Mouse (Mus musculus) neural tube, embryonic 11.5 days (tissue): ENCODE measurements around the gene Tet3. TPM values are rescaled to one million over a fixed set of nuclear protein-coding genes. Genes with fewer than 3 reads are reported as not detected.

Experiments
- ATAC-seq: fragments of 200-750 bp; cut with Nextera tagmentation; 2 replicates; pipeline ENCODE4 v1.8.0; 2017; ENCODE audit warnings: moderate number of reproducible peaks, mild to moderate bottlenecking, moderate TSS enrichment, moderate library complexity; ENCODE audit not compliant: insufficient read depth, low FRiP score, low TSS enrichment
- DNase-seq: peaks from one replicate; pipeline ENCODE4 v3.0.0-alpha.2; 2015; ENCODE audit warnings: low spot score
- H3K27ac ChIP-seq: fragments of 300-500 bp; sonication (generic); 2 replicates; pipeline ENCODE4 v1.5.1; 2014; ENCODE audit warnings: low read depth, mild to moderate bottlenecking, low read length
- H3K27me3 ChIP-seq: fragments of 300-500 bp; sonication (generic); 2 replicates; pipeline ENCODE4 v1.6.1; 2014; ENCODE audit warnings: mild to moderate bottlenecking, low read length, mixed read lengths; ENCODE audit not compliant: control insufficient read depth, insufficient read depth
- H3K36me3 ChIP-seq: fragments of 300-500 bp; sonication (generic); 2 replicates; pipeline ENCODE4 v1.6.1; 2014; ENCODE audit warnings: mild to moderate bottlenecking, low read length, moderate library complexity, mixed read lengths; ENCODE audit not compliant: control insufficient read depth, insufficient read depth
- H3K4me1 ChIP-seq: fragments of 300-500 bp; sonication (generic); 2 replicates; pipeline ENCODE4 v1.6.1; 2014; ENCODE audit warnings: low read length, mixed read lengths; ENCODE audit not compliant: control insufficient read depth, insufficient read depth
- H3K4me2 ChIP-seq: fragments of 300-500 bp; sonication (generic); 2 replicates; pipeline ENCODE4 v1.6.1; 2014; ENCODE audit warnings: low read depth, mild to moderate bottlenecking, moderate library complexity
- H3K4me3 ChIP-seq: fragments of 300-500 bp; sonication (generic); 2 replicates; pipeline ENCODE4 v1.5.1; 2014; ENCODE audit warnings: low read depth, low read length
- H3K9ac ChIP-seq: fragments of 300-500 bp; sonication (generic); 2 replicates; pipeline ENCODE4 v1.6.1; 2014; ENCODE audit warnings: mild to moderate bottlenecking, low read length
- H3K9me3 ChIP-seq: fragments of 300-500 bp; sonication (generic); 2 replicates; pipeline ENCODE4 v1.6.1; 2016; ENCODE audit warnings: low read length; ENCODE audit not compliant: control insufficient read depth
- WGBS: fragments of 180-500 bp; shearing (Covaris S2); extraction: QIAGEN DNeasy Blood & Tissue Kit; methylation state at CpG from one replicate; pipeline ENCODE4 v1.1.7; 2014; 5-methylcytosine and 5-hydroxymethylcytosine counted together
- polyA plus RNA-seq: library from polyadenylated mRNA; unstranded; fragments of >200 nt; fragmentation: Nextera tagmentation; extraction: Ambion mirVana; gene quantifications from 2 replicates; pipeline ENCODE4 v1.2.1, GENCODE M21; 2014

The Tet3 gene
- polyA plus RNA-seq, 1 experiment from 2014 or later: 47.3 TPM

DNA sequence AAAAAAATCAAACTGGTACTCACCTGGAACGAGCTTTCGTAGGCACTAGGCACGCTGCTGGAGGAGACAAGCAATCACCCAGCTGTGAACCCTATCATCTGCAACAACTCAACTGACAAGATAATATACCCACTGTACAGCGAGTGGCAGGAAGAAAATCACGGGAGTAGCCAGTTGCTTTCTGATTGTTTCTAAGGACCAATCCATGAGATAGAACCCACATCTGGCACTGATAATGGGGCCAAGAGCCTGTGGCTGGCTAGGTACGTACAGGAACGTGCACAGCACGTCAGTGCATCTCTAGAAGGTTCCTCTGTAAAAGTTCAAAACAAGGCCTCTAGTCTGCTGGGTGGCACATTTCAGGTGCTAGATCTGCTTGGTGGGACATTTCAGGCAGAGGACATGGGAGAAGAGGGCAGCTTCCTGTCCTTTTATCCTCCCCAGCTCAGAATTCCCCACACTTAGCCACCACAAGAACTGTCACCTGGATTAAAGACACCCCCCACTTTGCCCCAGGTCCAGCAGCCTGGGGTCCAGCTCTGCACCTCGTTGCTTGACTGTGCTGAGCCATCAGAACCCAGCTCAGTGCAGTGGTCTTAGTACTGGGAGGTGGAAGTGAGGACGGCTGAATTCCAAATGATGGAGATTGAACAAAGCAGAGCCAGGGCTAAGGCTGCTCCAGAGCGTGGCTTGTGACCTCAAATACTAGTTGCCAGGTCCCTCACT is 97.2 kb downstream of the Tet3 start:
- no peaks in the 10 kb centered on the region for H3K27me3 ChIP-seq
- no peak for ATAC-seq
- H3K36me3 ChIP-seq: peaks cover 8% of the 10 kb centered on the region
- H3K4me2 ChIP-seq: no peak overlapping the region
- H3K9me3 ChIP-seq: no peaks in the 10 kb centered on the region
- DNase-seq: no peak
- 91% methylated on average over 11 of the region's 11 CpGs for WGBS
- H3K4me1 ChIP-seq: no peaks in the 10 kb centered on the region
- no peak overlapping the region for H3K4me3 ChIP-seq
- no peak overlapping the region for H3K9ac ChIP-seq
- no peak overlapping the region for H3K27ac ChIP-seq

- DNase-seq (no peak), ATAC-seq (no peak)
- peaks cover 5% of the 10 kb centered on the region for H3K36me3 ChIP-seq
- no peak overlapping the region for H3K4me3 ChIP-seq
- H3K27me3 ChIP-seq: no peaks in the 10 kb centered on the region
- H3K9me3 ChIP-seq: no peaks in the 10 kb centered on the region
- H3K27ac ChIP-seq: no peak overlapping the region
- no peak overlapping the region for H3K9ac ChIP-seq
- H3K4me2 ChIP-seq: no peak overlapping the region
- WGBS: 93% methylated on average over 10 of the region's 10 CpGs
- H3K4me1 ChIP-seq: no peaks in the 10 kb centered on the region
These were observed 101.4 kb downstream of the Tet3 start for GRCm38 (mm10) chr6:83357436-83357835.

DNA sequence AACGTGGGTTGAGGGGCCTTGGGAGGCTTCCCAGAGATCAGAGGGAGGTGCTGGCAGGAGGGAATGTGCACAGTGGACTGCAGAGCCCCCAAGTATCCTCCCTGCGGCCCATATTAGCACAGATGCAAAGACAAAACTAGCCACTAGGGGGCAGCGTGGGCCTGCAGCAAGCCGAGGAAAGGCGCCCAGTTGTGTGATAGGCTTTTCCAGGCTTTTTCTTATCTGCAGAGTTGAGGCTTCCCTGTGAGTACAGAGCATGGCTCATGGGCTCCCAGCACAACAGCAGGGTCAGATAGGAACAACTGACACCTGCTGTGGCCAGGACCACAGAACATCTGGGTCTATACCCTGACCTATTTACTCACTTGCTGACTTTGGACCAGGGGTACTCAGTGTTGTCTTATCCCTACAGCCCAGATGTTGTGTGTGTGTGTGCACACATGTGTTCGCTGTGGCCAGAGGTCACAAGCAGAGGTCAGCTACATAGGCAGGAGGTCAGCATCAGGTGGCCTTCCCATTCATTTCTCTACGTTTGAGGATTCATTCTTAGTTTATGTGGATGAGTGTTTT is 102.2 kb downstream of the Tet3 start:
- Histone ChIP-seq H3K9me3 (no peaks in the 10 kb centered on the region), H3K4me3 (no peak overlapping the region), H3K36me3 (peaks cover 4% of the 10 kb centered on the region), H3K9ac (no peak overlapping the region), H3K27ac (no peak overlapping the region), H3K4me1 (no peaks in the 10 kb centered on the region), H3K27me3 (no peaks in the 10 kb centered on the region), H3K4me2 (no peak overlapping the region)
- DNase-seq: peak; percentile 85
- WGBS: 22% methylated on average over 7 of the region's 7 CpGs
- ATAC-seq: peak; percentile 32; the same call in 1 of the 2 replicates

GRCm38 (mm10) chr6:83354856-83355781 is 103.8 kb downstream of the Tet3 start:
- no peak overlapping the region for H3K9ac ChIP-seq
- H3K36me3 ChIP-seq: peaks cover 3% of the 10 kb centered on the region
- H3K4me1 ChIP-seq: no peaks in the 10 kb centered on the region; the same call in 1 of the 2 replicates
- H3K9me3 ChIP-seq: no peaks in the 10 kb centered on the region
- no peak overlapping the region for H3K27ac ChIP-seq
- H3K4me2 ChIP-seq: no peak overlapping the region
- no peaks in the 10 kb centered on the region for H3K27me3 ChIP-seq
- DNase-seq (no peak), ATAC-seq (no peak)
- no peak overlapping the region for H3K4me3 ChIP-seq
- WGBS: 86% methylated on average over 9 of the region's 9 CpGs

- H3K27me3 ChIP-seq: no peaks in the 10 kb centered on the region
- H3K4me1 ChIP-seq: peaks cover 6% of the 10 kb centered on the region
- H3K27ac ChIP-seq: no peak overlapping the region
- H3K4me3 ChIP-seq: no peak overlapping the region
- ATAC-seq (no peak), DNase-seq (no peak)
- WGBS: 95% methylated on average over 24 of the region's 24 CpGs
- no peak overlapping the region for H3K4me2 ChIP-seq
- no peaks in the 10 kb centered on the region; the same call in none of the 2 replicates for H3K36me3 ChIP-seq
- H3K9me3 ChIP-seq: no peaks in the 10 kb centered on the region
- H3K9ac ChIP-seq: no peak overlapping the region; the same call in 1 of the 2 replicates
These were observed 106.0 kb downstream of the Tet3 start for GRCm38 (mm10) chr6:83352666-83353410.

DNA sequence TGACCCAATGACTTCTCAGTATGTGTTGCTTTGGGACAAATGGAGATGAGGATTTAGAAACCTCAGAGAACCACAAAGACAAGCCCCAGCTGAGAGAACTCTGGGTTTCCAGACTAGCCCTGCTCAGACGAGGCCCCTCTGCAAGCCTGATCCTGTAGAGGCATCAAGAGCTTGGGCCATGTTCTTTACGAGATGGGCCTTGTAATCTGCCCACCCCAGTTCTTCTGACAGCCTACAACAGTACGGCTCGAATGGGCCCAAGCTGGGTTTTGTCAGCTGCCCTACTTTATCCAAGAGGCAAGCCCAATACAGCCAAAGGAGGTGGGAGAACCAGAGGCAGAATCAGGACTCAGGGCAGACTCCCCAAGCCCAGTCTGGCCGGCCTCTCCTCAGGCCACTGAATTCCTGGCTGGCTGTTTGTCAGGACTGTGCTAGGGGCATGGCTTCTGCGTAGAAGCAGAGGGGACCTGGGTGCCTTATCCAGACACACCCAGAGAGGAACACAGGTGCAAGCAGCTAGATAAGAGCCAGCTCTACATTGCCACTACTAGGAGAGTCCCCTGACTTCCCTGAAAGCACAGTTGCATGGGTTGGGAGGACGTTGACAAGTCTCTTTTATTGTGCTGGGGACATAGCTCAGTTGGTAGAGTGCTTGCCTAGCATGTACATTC is 107.3 kb downstream of the Tet3 start:
- Histone ChIP-seq H3K27me3 (no peaks in the 10 kb centered on the region), H3K4me1 (peaks cover 6% of the 10 kb centered on the region), H3K27ac (peak overlapping the region; percentile 23; the same call in 1 of the 2 replicates), H3K9ac (no peak overlapping the region), H3K9me3 (no peaks in the 10 kb centered on the region), H3K36me3 (no peaks in the 10 kb centered on the region; the same call in 1 of the 2 replicates), H3K4me2 (no peak overlapping the region), H3K4me3 (no peak overlapping the region)
- ATAC-seq (no peak), DNase-seq (no peak)
- 82% methylated on average over 7 of the region's 7 CpGs for WGBS

DNA sequence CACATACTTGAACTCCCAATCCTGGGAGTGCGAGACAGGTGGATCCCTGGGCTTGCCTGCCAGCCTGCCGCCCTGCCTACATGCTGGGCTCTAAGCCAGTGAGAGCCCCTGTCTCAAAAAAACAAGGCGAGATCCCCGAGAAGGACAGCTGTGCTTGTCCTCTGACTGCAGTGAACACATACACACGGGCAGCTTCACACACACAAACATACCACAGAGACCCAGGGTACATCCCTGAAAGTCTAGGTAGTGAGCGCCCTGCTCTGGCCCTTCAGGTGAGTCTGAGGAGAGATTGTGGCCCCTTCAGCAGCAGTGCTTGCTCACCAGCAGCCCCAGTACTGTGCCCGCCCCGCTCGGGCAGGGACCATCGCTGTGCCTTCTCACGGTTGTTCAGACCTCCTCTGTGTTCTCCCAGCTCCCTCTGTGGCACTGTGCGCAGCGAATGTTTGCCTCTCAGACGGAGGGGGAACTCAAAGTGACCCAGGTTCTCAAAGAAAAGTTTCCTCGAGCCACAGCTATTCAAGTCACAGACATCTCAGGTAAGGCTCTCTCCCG is 108.0 kb downstream of the Tet3 start:
- no peak for ATAC-seq
- DNase-seq: no peak
- Histone ChIP-seq H3K27me3 (no peaks in the 10 kb centered on the region), H3K27ac (no peak overlapping the region), H3K4me1 (peaks cover 6% of the 10 kb centered on the region), H3K36me3 (no peaks in the 10 kb centered on the region; the same call in 1 of the 2 replicates), H3K9me3 (no peaks in the 10 kb centered on the region), H3K4me2 (no peak overlapping the region), H3K9ac (no peak overlapping the region), H3K4me3 (no peak overlapping the region)
- WGBS: 91% methylated on average over 16 of the region's 16 CpGs
